Mouse (Mus musculus): ENCODE measurements at regions not wholly inside any gene's neighbourhood (a gene's known extent, or its start where the extent isn't known, plus 50 kb on each side); places are given as distances from the start of the nearest gene placed in this dataset.

DNA sequence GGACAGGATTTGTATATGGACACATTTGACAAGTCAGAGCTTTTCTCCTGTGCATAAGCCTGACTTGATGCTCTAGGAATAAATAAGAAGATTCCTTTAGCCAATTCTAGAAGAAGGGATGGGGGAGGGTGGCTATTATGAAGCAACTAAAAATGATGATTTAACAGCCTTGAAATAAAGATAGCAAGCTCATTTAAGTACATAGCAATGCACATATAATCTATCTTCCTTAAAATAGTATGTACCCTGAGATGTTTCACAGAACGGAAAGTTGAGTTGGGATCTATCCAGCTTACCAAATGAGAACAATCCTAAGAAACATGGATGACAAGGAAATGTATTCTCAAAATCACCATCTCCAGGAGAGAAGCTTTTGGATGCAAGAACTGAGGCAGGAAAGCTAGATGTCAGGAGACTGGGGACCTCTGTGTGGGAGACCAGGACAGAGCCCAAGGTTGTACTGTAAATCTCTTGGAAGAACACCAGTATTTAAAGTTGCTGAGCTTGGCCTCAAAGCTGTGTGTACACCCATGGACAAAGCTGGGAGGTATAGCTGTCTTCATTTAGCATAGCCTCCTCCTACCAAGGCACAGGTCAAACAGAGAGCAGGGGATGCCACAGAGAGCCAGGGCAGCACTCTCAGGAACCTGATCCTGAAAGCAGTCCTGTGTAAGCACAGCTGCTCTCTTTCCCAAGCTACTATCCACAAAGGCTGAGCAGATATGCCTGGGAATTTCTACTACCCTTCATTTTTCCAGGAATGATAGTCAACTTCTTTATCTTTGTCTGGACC, 192.3 kb downstream of the Parm1 start:
- no peak overlapping the region for H3K27ac ChIP-seq (replicated peaks; ENCODE audit: low read depth, low read length)
- WGBS = 92% methylated on average over 1 of the region's 1 CpGs
- H3K27me3 ChIP-seq (ENCODE audit: control insufficient read depth, insufficient read depth, low read length) = no peaks in the 10 kb centered on the region
- no peak overlapping the region for H3K9ac ChIP-seq (replicated peaks; ENCODE audit: low read length)
- H3K4me3 ChIP-seq (ENCODE audit: low read depth, low read length) = no peak overlapping the region
- no peaks in the 10 kb centered on the region for H3K4me1 ChIP-seq (ENCODE audit: control insufficient read depth, insufficient read depth, low read length)
- no peaks in the 10 kb centered on the region for H3K9me3 ChIP-seq (replicated peaks; ENCODE audit: control insufficient read depth, low read length)
- no peaks in the 10 kb centered on the region for H3K36me3 ChIP-seq (replicated peaks; ENCODE audit: control insufficient read depth, insufficient read depth, low read depth, low read length)
- ATAC-seq (replicated peaks; ENCODE audit: insufficient number of reproducible peaks, low FRiP score, low TSS enrichment, low read depth) (no peak; the same call in 1 of the 2 replicates), DNase-seq (ENCODE audit: low spot score) (no peak)
- H3K4me2 ChIP-seq (ENCODE audit: low read depth, low read length) = no peak overlapping the region

DNA sequence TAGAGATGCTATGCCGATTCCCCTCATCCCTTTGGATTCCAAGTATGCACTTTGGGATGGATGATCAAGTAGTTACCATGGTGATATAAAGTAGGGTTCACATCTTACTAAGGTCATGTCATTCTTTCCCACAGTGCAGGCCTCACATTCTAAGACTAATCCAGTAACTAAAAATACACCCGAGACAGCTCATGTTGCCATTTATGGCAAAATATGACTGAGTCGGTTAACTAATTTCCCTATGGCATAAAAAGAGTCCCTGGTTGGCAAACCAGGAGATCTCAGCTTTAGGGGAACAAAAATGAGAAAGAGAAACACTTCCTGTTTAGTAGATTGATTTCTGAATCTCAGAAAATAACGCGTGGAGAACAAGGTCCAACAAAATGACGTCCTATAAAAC, 190.7 kb downstream of the Parm1 start:
- no peak for DNase-seq (ENCODE audit: low spot score)
- WGBS = 82% methylated on average over 6 of the region's 6 CpGs
- H3K4me1 ChIP-seq (ENCODE audit: control insufficient read depth, insufficient read depth, low read length) = no peaks in the 10 kb centered on the region

DNA sequence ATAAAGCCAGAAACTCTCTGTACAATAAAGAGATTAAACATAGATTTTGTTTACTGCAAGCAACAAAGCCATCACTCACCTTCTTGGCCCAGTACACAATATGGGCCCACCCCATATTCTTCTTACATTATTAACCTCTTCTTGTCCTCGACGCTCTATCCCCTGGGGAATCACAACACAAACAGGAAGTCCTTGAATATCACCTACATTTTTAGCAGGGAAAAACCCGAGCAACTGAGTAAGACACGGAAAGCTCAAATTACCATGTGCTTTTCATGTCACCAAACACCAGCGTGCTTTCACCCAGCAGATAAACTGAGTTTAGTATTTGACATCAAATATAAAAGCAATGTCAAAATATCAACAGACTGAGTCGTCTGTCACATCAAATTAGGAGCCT, 179.7 kb downstream of the Parm1 start:
- Histone ChIP-seq H3K9me3 (replicated peaks; ENCODE audit: control insufficient read depth, low read length) (no peaks in the 10 kb centered on the region), H3K9ac (replicated peaks; ENCODE audit: low read length) (no peak overlapping the region), H3K4me1 (ENCODE audit: control insufficient read depth, insufficient read depth, low read length) (no peaks in the 10 kb centered on the region), H3K27ac (replicated peaks; ENCODE audit: low read depth, low read length) (no peak overlapping the region), H3K4me3 (ENCODE audit: low read depth, low read length) (no peak overlapping the region), H3K27me3 (ENCODE audit: control insufficient read depth, insufficient read depth, low read length) (no peaks in the 10 kb centered on the region), H3K4me2 (ENCODE audit: low read depth, low read length) (no peak overlapping the region), H3K36me3 (replicated peaks; ENCODE audit: control insufficient read depth, insufficient read depth, low read depth, low read length) (no peaks in the 10 kb centered on the region)
- ATAC-seq (replicated peaks; ENCODE audit: insufficient number of reproducible peaks, low FRiP score, low TSS enrichment, low read depth) (no peak), DNase-seq (ENCODE audit: low spot score) (no peak)
- 65% methylated on average over 6 of the region's 6 CpGs for WGBS

More for the DNA sequence above, 190.7 kb downstream of the Parm1 start:
- Histone ChIP-seq H3K9me3 (replicated peaks; ENCODE audit: control insufficient read depth, low read length) (no peaks in the 10 kb centered on the region), H3K9ac (replicated peaks; ENCODE audit: low read length) (no peak overlapping the region), H3K36me3 (replicated peaks; ENCODE audit: control insufficient read depth, insufficient read depth, low read depth, low read length) (no peaks in the 10 kb centered on the region), H3K27me3 (ENCODE audit: control insufficient read depth, insufficient read depth, low read length) (no peaks in the 10 kb centered on the region), H3K4me2 (ENCODE audit: low read depth, low read length) (no peak overlapping the region), H3K4me3 (ENCODE audit: low read depth, low read length) (no peak overlapping the region), H3K27ac (replicated peaks; ENCODE audit: low read depth, low read length) (no peak overlapping the region)
- no peak for ATAC-seq (replicated peaks; ENCODE audit: insufficient number of reproducible peaks, low FRiP score, low TSS enrichment, low read depth)

DNA sequence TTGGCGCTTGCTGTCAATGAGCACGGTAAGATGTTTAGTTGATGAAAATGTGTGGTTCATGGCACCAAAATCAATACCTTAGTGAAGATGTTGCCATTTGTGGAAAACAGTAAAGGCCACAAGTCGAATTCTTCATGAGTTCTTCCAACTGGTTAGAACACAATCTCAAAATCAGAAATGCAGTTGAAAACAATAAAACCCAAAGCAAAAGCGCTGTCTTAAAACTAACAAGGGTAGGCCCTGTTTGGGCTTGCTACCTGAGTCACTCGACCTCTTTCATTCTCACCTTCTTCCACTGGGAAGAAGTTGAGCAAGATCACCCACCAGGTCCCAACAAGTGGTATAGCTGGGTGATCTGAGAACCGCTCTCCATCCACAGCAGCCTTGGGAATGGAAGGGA, 179.1 kb downstream of the Parm1 start:
- WGBS = 89% methylated on average over 6 of the region's 6 CpGs
- no peaks in the 10 kb centered on the region for H3K9me3 ChIP-seq (replicated peaks; ENCODE audit: control insufficient read depth, low read length)

DNA sequence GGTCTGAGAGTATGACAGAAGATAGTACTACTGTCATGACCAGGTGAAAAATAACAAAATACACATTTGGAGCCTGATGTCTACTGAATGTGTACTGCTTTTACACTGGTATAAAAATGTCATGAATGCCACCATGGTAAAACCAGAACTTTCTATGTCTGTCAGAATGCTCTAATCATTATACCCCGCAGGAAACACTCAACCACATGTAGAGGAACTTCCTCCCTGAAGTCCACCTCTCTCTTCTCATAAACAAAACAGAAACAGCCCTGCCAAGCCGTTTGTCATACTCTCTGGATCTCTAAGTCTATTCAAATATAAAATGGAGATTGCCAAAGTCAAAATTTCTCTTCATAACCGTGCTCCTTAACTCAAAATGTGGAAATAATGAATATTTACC, 178.2 kb downstream of the Parm1 start:
- no peaks in the 10 kb centered on the region for H3K36me3 ChIP-seq (replicated peaks; ENCODE audit: control insufficient read depth, insufficient read depth, low read depth, low read length)
- H3K4me1 ChIP-seq (ENCODE audit: control insufficient read depth, insufficient read depth, low read length) = no peaks in the 10 kb centered on the region
- H3K4me3 ChIP-seq (ENCODE audit: low read depth, low read length) = no peak overlapping the region
- H3K27ac ChIP-seq (replicated peaks; ENCODE audit: low read depth, low read length) = no peak overlapping the region
- no peaks in the 10 kb centered on the region for H3K9me3 ChIP-seq (replicated peaks; ENCODE audit: control insufficient read depth, low read length)
- H3K4me2 ChIP-seq (ENCODE audit: low read depth, low read length) = no peak overlapping the region
- ATAC-seq (replicated peaks; ENCODE audit: insufficient number of reproducible peaks, low FRiP score, low TSS enrichment, low read depth) (no peak), DNase-seq (ENCODE audit: low spot score) (no peak)
- H3K27me3 ChIP-seq (ENCODE audit: control insufficient read depth, insufficient read depth, low read length) = no peaks in the 10 kb centered on the region
- no peak overlapping the region for H3K9ac ChIP-seq (replicated peaks; ENCODE audit: low read length)
- WGBS = 83% methylated on average over 3 of the region's 3 CpGs

More for the DNA sequence above, 179.1 kb downstream of the Parm1 start:
- Histone ChIP-seq H3K4me1 (ENCODE audit: control insufficient read depth, insufficient read depth, low read length) (no peaks in the 10 kb centered on the region), H3K27me3 (ENCODE audit: control insufficient read depth, insufficient read depth, low read length) (no peaks in the 10 kb centered on the region), H3K36me3 (replicated peaks; ENCODE audit: control insufficient read depth, insufficient read depth, low read depth, low read length) (no peaks in the 10 kb centered on the region), H3K4me2 (ENCODE audit: low read depth, low read length) (no peak overlapping the region), H3K9ac (replicated peaks; ENCODE audit: low read length) (no peak overlapping the region), H3K27ac (replicated peaks; ENCODE audit: low read depth, low read length) (no peak overlapping the region), H3K4me3 (ENCODE audit: low read depth, low read length) (no peak overlapping the region)
- ATAC-seq (replicated peaks; ENCODE audit: insufficient number of reproducible peaks, low FRiP score, low TSS enrichment, low read depth) (no peak), DNase-seq (ENCODE audit: low spot score) (no peak)

DNA sequence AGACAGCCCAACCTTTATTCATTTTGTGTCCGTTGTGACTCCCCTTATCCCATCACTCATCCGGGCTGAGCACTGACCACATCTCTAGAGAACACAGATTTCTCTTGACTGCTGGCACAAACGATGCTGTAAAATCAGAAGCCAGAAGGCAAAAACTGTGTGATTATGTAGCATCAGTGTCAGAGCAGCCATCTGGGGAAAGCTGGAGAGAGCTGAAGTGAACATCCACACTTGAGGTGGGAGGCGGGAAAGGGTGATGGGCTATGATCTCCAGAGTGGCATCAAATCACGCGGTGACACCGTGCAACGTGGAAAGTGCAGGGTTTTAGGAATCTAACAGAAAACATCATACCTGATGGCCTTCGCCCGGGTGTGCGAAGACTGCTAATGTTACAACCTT, 175.9 kb downstream of the Parm1 start:
- DNase-seq (ENCODE audit: low spot score) (no peak), ATAC-seq (replicated peaks; ENCODE audit: insufficient number of reproducible peaks, low FRiP score, low TSS enrichment, low read depth) (no peak)
- Histone ChIP-seq H3K27ac (replicated peaks; ENCODE audit: low read depth, low read length) (no peak overlapping the region), H3K27me3 (ENCODE audit: control insufficient read depth, insufficient read depth, low read length) (no peaks in the 10 kb centered on the region), H3K4me2 (ENCODE audit: low read depth, low read length) (no peak overlapping the region), H3K9me3 (replicated peaks; ENCODE audit: control insufficient read depth, low read length) (no peaks in the 10 kb centered on the region), H3K4me3 (ENCODE audit: low read depth, low read length) (no peak overlapping the region), H3K9ac (replicated peaks; ENCODE audit: low read length) (no peak overlapping the region), H3K36me3 (replicated peaks; ENCODE audit: control insufficient read depth, insufficient read depth, low read depth, low read length) (no peaks in the 10 kb centered on the region), H3K4me1 (ENCODE audit: control insufficient read depth, insufficient read depth, low read length) (no peaks in the 10 kb centered on the region)
- 80% methylated on average over 11 of the region's 11 CpGs for WGBS

DNA sequence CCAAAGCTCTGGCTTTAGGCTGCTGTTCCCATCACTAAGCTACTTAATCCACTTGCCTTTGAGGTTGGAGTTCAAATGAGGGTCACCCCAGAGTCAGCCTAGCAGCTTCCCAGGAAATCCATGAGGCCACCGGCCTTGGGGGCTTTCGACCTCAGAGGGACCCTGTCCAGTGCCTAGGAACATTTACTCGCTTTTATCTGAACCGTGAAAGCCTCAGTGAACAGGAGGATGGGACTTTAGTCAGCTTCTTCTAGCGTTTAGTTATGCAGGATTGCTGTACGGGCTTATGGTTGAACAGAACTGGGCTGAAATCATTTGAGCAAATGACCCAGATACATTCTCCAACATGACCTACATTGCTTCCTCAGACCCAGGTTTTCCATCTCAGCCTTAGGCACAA, 174.9 kb downstream of the Parm1 start:
- no peak overlapping the region for H3K4me2 ChIP-seq (ENCODE audit: low read depth, low read length)
- H3K36me3 ChIP-seq (replicated peaks; ENCODE audit: control insufficient read depth, insufficient read depth, low read depth, low read length) = no peaks in the 10 kb centered on the region
- H3K27me3 ChIP-seq (ENCODE audit: control insufficient read depth, insufficient read depth, low read length) = no peaks in the 10 kb centered on the region
- H3K9ac ChIP-seq (replicated peaks; ENCODE audit: low read length) = no peak overlapping the region
- no peaks in the 10 kb centered on the region for H3K9me3 ChIP-seq (replicated peaks; ENCODE audit: control insufficient read depth, low read length)
- no peaks in the 10 kb centered on the region for H3K4me1 ChIP-seq (ENCODE audit: control insufficient read depth, insufficient read depth, low read length)
- no peak overlapping the region for H3K27ac ChIP-seq (replicated peaks; ENCODE audit: low read depth, low read length)
- ATAC-seq (replicated peaks; ENCODE audit: insufficient number of reproducible peaks, low FRiP score, low TSS enrichment, low read depth) = no peak
- 19% methylated on average over 6 of the region's 6 CpGs for WGBS
- no peak overlapping the region for H3K4me3 ChIP-seq (ENCODE audit: low read depth, low read length)
- no peak for DNase-seq (ENCODE audit: low spot score)

DNA sequence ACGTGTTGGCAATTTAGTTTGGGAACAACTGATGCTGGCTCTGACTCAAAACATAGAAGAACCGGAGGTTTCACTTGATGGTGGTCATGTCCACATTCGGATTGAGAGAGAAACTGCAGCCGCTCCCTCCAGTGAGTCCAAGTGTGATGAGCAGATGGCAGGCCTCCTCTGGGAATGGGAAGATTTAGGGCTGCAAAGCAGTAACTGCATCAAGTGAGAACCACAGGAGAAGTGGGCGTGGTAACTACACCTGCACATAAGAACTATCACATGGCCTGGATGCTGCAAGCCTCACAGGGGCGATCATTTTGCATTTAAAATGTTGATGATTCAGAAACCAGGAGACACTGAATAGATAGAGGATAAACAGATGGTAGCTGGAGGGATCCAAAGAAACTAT, 161.3 kb downstream of the Parm1 start:
- ATAC-seq (replicated peaks; ENCODE audit: insufficient number of reproducible peaks, low FRiP score, low TSS enrichment, low read depth) (no peak), DNase-seq (ENCODE audit: low spot score) (no peak)
- no peak overlapping the region for H3K9ac ChIP-seq (replicated peaks; ENCODE audit: low read length)
- no peak overlapping the region for H3K27ac ChIP-seq (replicated peaks; ENCODE audit: low read depth, low read length)
- no peak overlapping the region for H3K4me2 ChIP-seq (ENCODE audit: low read depth, low read length)
- H3K4me1 ChIP-seq (ENCODE audit: control insufficient read depth, insufficient read depth, low read length) = no peaks in the 10 kb centered on the region
- H3K4me3 ChIP-seq (ENCODE audit: low read depth, low read length) = no peak overlapping the region
- no peaks in the 10 kb centered on the region for H3K9me3 ChIP-seq (replicated peaks; ENCODE audit: control insufficient read depth, low read length)
- 81% methylated on average over 6 of the region's 6 CpGs for WGBS
- no peaks in the 10 kb centered on the region for H3K36me3 ChIP-seq (replicated peaks; ENCODE audit: control insufficient read depth, insufficient read depth, low read depth, low read length)
- H3K27me3 ChIP-seq (ENCODE audit: control insufficient read depth, insufficient read depth, low read length) = no peaks in the 10 kb centered on the region

Data from embryonic facial prominence, embryonic 11.5 days (tissue).